Mouse (Mus musculus) liver, embryonic 11.5 days (tissue): ENCODE measurements around the gene Senp5. TPM values are rescaled to one million over a fixed set of nuclear protein-coding genes. Genes with fewer than 3 reads are reported as not detected.
A peak's percentile ranks its signal among the peaks of the same experiment; 100 is the strongest.

Experiments
- ATAC-seq: fragments of 200-750 bp; cut with Nextera tagmentation; replicated peaks from 2 replicates; pipeline ENCODE4 v1.8.0; 2017; ENCODE audit warnings: moderate number of reproducible peaks, mild to moderate bottlenecking, moderate TSS enrichment, moderate library complexity; ENCODE audit not compliant: low FRiP score
- DNase-seq: peaks from one replicate; pipeline ENCODE4 v3.0.0-alpha.2; 2017; ENCODE audit warnings: low spot score
- H3K27ac ChIP-seq: fragments of 300-500 bp; sonication (generic); 2 replicates; pipeline ENCODE4 v1.5.1; 2014; ENCODE audit warnings: mild to moderate bottlenecking, low read depth, low read length, control low read depth
- H3K27me3 ChIP-seq: fragments of 300-500 bp; sonication (generic); replicated peaks from 2 replicates; pipeline ENCODE4 v1.6.1; 2014; ENCODE audit warnings: low read length, mixed read lengths; ENCODE audit not compliant: control insufficient read depth, insufficient read depth
- H3K36me3 ChIP-seq: fragments of 300-500 bp; sonication (generic); 2 replicates; pipeline ENCODE4 v1.6.1; 2014; ENCODE audit warnings: mild to moderate bottlenecking, low read length, moderate library complexity, mixed read lengths; ENCODE audit not compliant: control insufficient read depth, insufficient read depth
- H3K4me1 ChIP-seq: fragments of 300-500 bp; sonication (generic); replicated peaks from 2 replicates; pipeline ENCODE4 v1.6.1; 2014; ENCODE audit warnings: low read length, mixed read lengths; ENCODE audit not compliant: control insufficient read depth, insufficient read depth
- H3K4me2 ChIP-seq: fragments of 300-500 bp; sonication (generic); 2 replicates; pipeline ENCODE4 v1.6.1; 2014; ENCODE audit warnings: mild to moderate bottlenecking, control low read depth, moderate library complexity
- H3K4me3 ChIP-seq: fragments of 300-500 bp; sonication (generic); 2 replicates; pipeline ENCODE4 v1.5.1; 2014; ENCODE audit warnings: low read depth, low read length, control low read depth
- H3K9ac ChIP-seq: fragments of 300-500 bp; sonication (generic); 2 replicates; pipeline ENCODE4 v1.6.1; 2014; ENCODE audit warnings: low read depth, low read length, control low read depth
- H3K9me3 ChIP-seq: fragments of 300-500 bp; sonication (generic); 2 replicates; pipeline ENCODE4 v1.6.1; 2016; ENCODE audit warnings: low read length, inconsistent platforms, mixed read lengths; ENCODE audit not compliant: control insufficient read depth
- WGBS: fragments of 180-500 bp; shearing (Covaris S2); extraction: QIAGEN DNeasy Blood & Tissue Kit; methylation state at CpG from one replicate; pipeline ENCODE4 v1.1.7; 2014; 5-methylcytosine and 5-hydroxymethylcytosine counted together
- polyA plus RNA-seq: library from polyadenylated mRNA; unstranded; fragments of >200 nt; fragmentation: Nextera tagmentation; extraction: Ambion mirVana; gene quantifications from 2 replicates; pipeline ENCODE4 v1.2.1, GENCODE M21; 2014

Senp5 gene
- polyA plus RNA-seq, 1 experiment from 2014 or later: 13.1 TPM

DNA sequence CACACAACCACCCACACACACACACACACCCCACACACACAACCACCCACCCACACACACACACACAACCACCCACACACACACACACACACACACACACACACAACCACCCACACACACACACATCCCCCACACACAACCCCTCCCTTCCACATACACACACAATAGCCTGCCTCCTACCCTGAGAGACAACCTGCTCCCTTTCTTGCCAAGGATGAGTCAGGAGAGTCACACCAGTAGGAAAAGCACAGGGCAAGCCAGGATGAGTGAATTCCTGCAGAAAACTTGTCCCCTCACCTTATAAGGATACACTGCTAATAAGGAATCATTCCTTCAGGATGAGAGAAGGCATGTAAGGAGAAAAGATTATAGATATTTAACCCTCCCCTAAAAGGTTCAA is 9.1 kb downstream of the Senp5 start:
- no peaks in the 10 kb centered on the region for H3K27me3 ChIP-seq
- no peak overlapping the region for H3K9ac ChIP-seq
- H3K9me3 ChIP-seq: no peaks in the 10 kb centered on the region
- DNase-seq (no peak), ATAC-seq (no peak)
- no peaks in the 10 kb centered on the region for H3K4me1 ChIP-seq
- no peak overlapping the region for H3K4me3 ChIP-seq
- H3K27ac ChIP-seq: no peak overlapping the region
- peaks cover 21% of the 10 kb centered on the region for H3K36me3 ChIP-seq
- no peak overlapping the region for H3K4me2 ChIP-seq

DNA sequence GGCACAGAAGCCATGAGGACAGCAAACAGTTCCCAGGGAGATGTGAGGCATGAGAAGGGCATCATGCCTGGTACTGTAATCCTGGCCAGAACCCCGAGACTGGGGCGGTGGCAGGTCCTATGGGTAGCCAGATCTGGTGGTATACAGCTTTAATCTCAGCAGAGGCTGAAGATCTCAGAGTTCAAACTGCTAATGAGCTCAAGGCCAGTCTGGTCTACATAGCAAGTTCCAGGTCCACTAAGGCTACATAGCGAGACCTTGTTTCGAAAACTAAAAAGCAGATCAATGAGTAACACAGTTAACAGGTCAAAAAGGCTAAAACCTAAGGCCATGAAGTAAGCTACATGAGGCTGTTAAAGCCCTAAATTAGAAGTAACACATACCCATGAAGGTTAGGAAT is 9.9 kb downstream of the Senp5 start:
- Histone ChIP-seq H3K4me1 (no peaks in the 10 kb centered on the region), H3K36me3 (peaks cover 25% of the 10 kb centered on the region), H3K4me2 (no peak overlapping the region), H3K4me3 (no peak overlapping the region), H3K9ac (no peak overlapping the region), H3K27ac (no peak overlapping the region), H3K9me3 (no peaks in the 10 kb centered on the region), H3K27me3 (no peaks in the 10 kb centered on the region)
- DNase-seq (no peak), ATAC-seq (no peak)
- WGBS: 95% methylated on average over 4 of the region's 4 CpGs

- Histone ChIP-seq H3K36me3 (peaks cover 25% of the 10 kb centered on the region), H3K9ac (no peak overlapping the region), H3K27ac (no peak overlapping the region), H3K9me3 (no peaks in the 10 kb centered on the region), H3K27me3 (no peaks in the 10 kb centered on the region), H3K4me3 (no peak overlapping the region), H3K4me2 (no peak overlapping the region), H3K4me1 (no peaks in the 10 kb centered on the region)
- no peak for DNase-seq
- ATAC-seq: no peak
- WGBS: 71% methylated on average over 1 of the region's 1 CpGs
Measured at GRCm38 (mm10) chr16:31992039-31992438, 11.0 kb downstream of the Senp5 start.

- Histone ChIP-seq H3K9me3 (no peaks in the 10 kb centered on the region), H3K4me1 (no peaks in the 10 kb centered on the region), H3K9ac (no peak overlapping the region), H3K27me3 (no peaks in the 10 kb centered on the region), H3K27ac (no peak overlapping the region), H3K4me3 (no peak overlapping the region), H3K4me2 (no peak overlapping the region), H3K36me3 (peaks cover 19% of the 10 kb centered on the region; the same call in 1 of the 2 replicates)
- no peak for DNase-seq
- WGBS: 80% methylated on average over 5 of the region's 5 CpGs
- ATAC-seq: no peak
Measured at GRCm38 (mm10) chr16:31980946-31981345, 22.1 kb downstream of the Senp5 start.

DNA sequence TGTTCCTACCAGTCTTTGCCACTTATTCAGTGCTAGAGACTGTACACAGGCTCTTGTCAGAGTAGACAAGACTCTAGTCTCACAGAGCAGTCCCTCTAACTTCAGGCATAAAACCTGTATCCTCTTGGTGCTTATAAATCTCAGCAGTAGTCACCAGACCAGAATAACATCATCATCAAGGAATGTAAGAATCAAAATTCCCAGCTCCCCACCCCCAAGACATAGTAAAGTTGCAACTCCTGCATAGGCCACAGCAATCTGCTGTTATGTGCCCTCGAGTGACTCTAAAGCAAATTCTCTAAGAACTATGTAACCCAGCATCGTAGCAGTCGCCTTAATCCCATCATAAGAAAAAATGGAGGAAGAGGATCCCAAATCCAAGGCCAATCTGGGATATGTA is 23.6 kb downstream of the Senp5 start:
- no peak for DNase-seq
- Histone ChIP-seq H3K9ac (no peak overlapping the region), H3K4me3 (no peak overlapping the region), H3K4me1 (no peaks in the 10 kb centered on the region), H3K36me3 (peaks cover 19% of the 10 kb centered on the region; the same call in 1 of the 2 replicates), H3K9me3 (no peaks in the 10 kb centered on the region), H3K27me3 (no peaks in the 10 kb centered on the region), H3K4me2 (no peak overlapping the region), H3K27ac (no peak overlapping the region)
- no peak for ATAC-seq
- WGBS: 95% methylated on average over 3 of the region's 3 CpGs

- no peak for ATAC-seq
- H3K9ac ChIP-seq: no peak overlapping the region
- peaks cover 24% of the 10 kb centered on the region for H3K36me3 ChIP-seq
Measured at GRCm38 (mm10) chr16:31975258-31975657, 27.8 kb downstream of the Senp5 start.

DNA sequence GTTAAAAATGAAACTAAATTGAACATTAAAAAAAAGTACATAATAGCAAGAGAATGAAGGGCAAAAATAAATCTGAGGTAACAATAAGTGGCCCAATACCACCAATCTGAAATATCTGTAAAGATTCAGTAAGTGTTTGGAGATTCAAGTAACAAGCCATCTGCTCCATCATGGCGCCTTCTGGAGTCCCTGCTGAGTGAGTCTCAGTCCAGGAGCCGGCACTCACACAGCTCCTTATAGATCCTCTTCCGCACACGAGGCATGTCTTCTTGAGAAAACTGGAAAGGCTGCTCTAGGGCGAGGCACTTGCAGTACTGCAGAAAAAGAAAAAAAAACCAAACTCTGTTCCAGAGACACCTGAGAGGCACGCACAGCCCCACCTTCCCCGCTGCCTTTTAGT is 39.9 kb downstream of the Senp5 start:
- H3K27ac ChIP-seq: no peak overlapping the region
- no peaks in the 10 kb centered on the region for H3K9me3 ChIP-seq
- H3K27me3 ChIP-seq: no peaks in the 10 kb centered on the region
- DNase-seq: no peak
- peaks cover 28% of the 10 kb centered on the region for H3K36me3 ChIP-seq
- ATAC-seq: no peak
- no peak overlapping the region for H3K4me2 ChIP-seq
- H3K4me1 ChIP-seq: no peaks in the 10 kb centered on the region
- H3K4me3 ChIP-seq: no peak overlapping the region
- 90% methylated on average over 7 of the region's 7 CpGs for WGBS
- no peak overlapping the region for H3K9ac ChIP-seq

More at GRCm38 (mm10) chr16:31975258-31975657, 27.8 kb downstream of the Senp5 start:
- 89% methylated on average over 4 of the region's 4 CpGs for WGBS
- Histone ChIP-seq H3K4me3 (no peak overlapping the region), H3K27ac (no peak overlapping the region), H3K4me1 (no peaks in the 10 kb centered on the region), H3K27me3 (no peaks in the 10 kb centered on the region), H3K9me3 (no peaks in the 10 kb centered on the region), H3K4me2 (no peak overlapping the region)
- DNase-seq: no peak

DNA sequence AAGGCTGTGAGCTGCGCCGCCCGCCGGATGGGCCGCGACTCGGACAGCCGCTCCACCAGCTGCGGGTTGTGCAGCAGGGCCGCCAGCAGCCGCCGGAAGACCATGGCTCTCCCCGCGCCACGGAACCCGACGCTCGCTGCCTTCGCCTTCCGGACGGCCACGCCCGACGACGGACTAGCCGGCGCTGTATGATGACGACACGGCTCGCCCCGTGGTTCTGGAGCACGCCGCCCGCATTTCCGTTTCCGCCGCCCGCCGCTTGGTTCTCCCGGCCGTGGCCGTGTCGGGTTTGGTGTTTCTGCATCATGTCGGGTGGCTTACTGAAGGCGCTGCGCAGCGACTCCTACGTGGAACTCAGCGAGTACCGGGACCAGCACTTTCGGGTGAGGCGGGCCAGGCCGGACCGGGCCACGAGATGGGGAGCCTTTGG is 54.7 kb downstream of the Senp5 start, which contains the start of the genes 0610012G03Rik and Ncbp2:
0610012G03Rik (minus strand) TSS at position 150 of the 430 bp plus-strand sequence.
Ncbp2 (plus strand) TSS at position 169 of the 430 bp plus-strand sequence.
- H3K4me2 ChIP-seq: peak within 1 kb of the TSS; percentile 92
- DNase-seq (peak; percentile 96), ATAC-seq (peak; percentile 86)
- H3K4me1 ChIP-seq: peaks cover 15% of the 10 kb centered on the region
- WGBS: under 1% methylated on average over 55 of the region's 55 CpGs
- H3K36me3 ChIP-seq: 0 out of 2 replicates have a peak, but pooled peaks cover 11% of the 10 kb centered on the region
- H3K9me3 ChIP-seq: no peaks in the 10 kb centered on the region
- H3K27me3 ChIP-seq: no peaks in the 10 kb centered on the region
- peak within 1 kb of the TSS; percentile 84 for H3K4me3 ChIP-seq
- H3K27ac ChIP-seq: peak within 1 kb of the TSS; percentile 84
- peak within 1 kb of the TSS; percentile 84 for H3K9ac ChIP-seq

DNA sequence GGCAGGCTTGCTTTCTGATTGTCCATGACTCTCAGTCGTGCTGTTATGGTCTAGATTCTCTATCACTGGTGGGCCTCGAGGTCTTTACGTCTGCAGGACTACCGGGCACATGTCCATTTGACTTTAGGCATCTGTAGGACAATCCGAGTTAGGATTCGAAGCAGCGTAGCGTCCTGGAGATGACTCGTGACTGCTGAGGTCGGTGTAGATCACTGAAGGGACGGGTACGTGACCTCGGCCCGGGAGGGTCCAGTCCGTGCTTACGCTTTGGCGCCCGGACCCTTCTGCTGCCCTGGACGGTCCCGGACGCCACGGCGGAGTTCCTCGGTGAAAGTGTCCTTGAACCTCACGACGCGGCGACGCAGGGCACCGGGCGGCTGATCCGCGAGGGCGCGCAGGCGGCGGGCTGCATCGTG is 55.2 kb downstream of the Senp5 start:
- H3K4me2 ChIP-seq: peak overlapping the region; percentile 92
- H3K9me3 ChIP-seq: no peaks in the 10 kb centered on the region
- peak overlapping the region; percentile 84 for H3K27ac ChIP-seq
- H3K9ac ChIP-seq: peak overlapping the region; percentile 84
- H3K27me3 ChIP-seq: no peaks in the 10 kb centered on the region
- ATAC-seq (peak; percentile 68), DNase-seq (no peak)
- H3K36me3 ChIP-seq: 0 out of 2 replicates have a peak, but pooled peaks cover 11% of the 10 kb centered on the region
- peaks cover 15% of the 10 kb centered on the region for H3K4me1 ChIP-seq
- peak overlapping the region; percentile 84 for H3K4me3 ChIP-seq
- under 1% methylated on average over 38 of the region's 38 CpGs for WGBS
